Mouse (Mus musculus) MEL (cell line): ENCODE measurements around the gene Impdh1. TPM values are rescaled to one million over a fixed set of nuclear protein-coding genes. Genes with fewer than 3 reads are reported as not detected.

ENCODE experiments used
- DNase-seq: peaks from one replicate; pipeline ENCODE4 v3.0.0; 2011; ENCODE audit warnings: low read depth, low spot score
- H3K27ac ChIP-seq: 2 replicates; pipeline ENCODE4 v1.5.1; 2012; ENCODE audit warnings: low read depth, mild to moderate bottlenecking, control low read depth, low read length, moderate library complexity; ENCODE audit not compliant: control insufficient read depth
- H3K27me3 ChIP-seq, 2 experiments: fragments of 150-350 bp in 1 of 2; sonication (generic) in 1 of 2; 2 replicates each; pipeline ENCODE4 v1.6.1; 2012; ENCODE audit warnings: low read length in 2 of 2, mild to moderate bottlenecking in 2 of 2, improper control_type of control experiment in 1 of 2, moderate library complexity in 1 of 2; ENCODE audit not compliant: insufficient read depth in 2 of 2, control insufficient read depth in 1 of 2
- H3K36me3 ChIP-seq, 2 experiments: 2 replicates each; pipeline ENCODE4 v1.6.1; 2012 to 2014; ENCODE audit warnings: low read length in 2 of 2, improper control_type of control experiment in 1 of 2, inconsistent platforms in 1 of 2, mild to moderate bottlenecking in 1 of 2; ENCODE audit not compliant: insufficient read depth in 2 of 2, control insufficient read depth in 1 of 2
- H3K4me1 ChIP-seq, 2 experiments: fragments of 150-350 bp in 1 of 2; sonication (generic) in 1 of 2; 2 replicates each; pipeline ENCODE4 v1.6.1; 2012; ENCODE audit warnings: low read length in 2 of 2, improper control_type of control experiment in 1 of 2, mild to moderate bottlenecking in 1 of 2; ENCODE audit not compliant: insufficient read depth in 2 of 2, control insufficient read depth in 1 of 2
- H3K4me3 ChIP-seq, 2 experiments: fragments of 150-350 bp in 1 of 2; sonication (generic) in 1 of 2; 2 replicates each; pipeline ENCODE4 v1.5.1; 2012; ENCODE audit warnings: low read depth in 2 of 2, low read length in 2 of 2, mild to moderate bottlenecking in 2 of 2, moderate library complexity in 2 of 2, control low read depth in 1 of 2, improper control_type of control experiment in 1 of 2; ENCODE audit not compliant: control insufficient read depth in 1 of 2, insufficient read depth in 1 of 2
- H3K79me2 ChIP-seq: 2 replicates; pipeline ENCODE4 v1.6.1; 2012; ENCODE audit warnings: mild to moderate bottlenecking, low read length, moderate library complexity; ENCODE audit not compliant: control insufficient read depth, poor library complexity, insufficient read depth
- H3K9ac ChIP-seq: 2 replicates; pipeline ENCODE4 v1.6.1; 2012; ENCODE audit warnings: low read depth, mild to moderate bottlenecking, control low read depth, low read length, moderate library complexity; ENCODE audit not compliant: control insufficient read depth, poor library complexity, severe bottlenecking
- H3K9me3 ChIP-seq: fragments of 150-350 bp; sonication (generic); replicated peaks from 2 replicates; pipeline ENCODE4 v1.6.1; 2012; ENCODE audit warnings: mild to moderate bottlenecking, low read length, improper control_type of control experiment, moderate library complexity; ENCODE audit not compliant: insufficient read depth
- CHD2 ChIP-seq: IDR thresholded peaks from 2 replicates; pipeline ENCODE4 v1.6.1; 2011; ENCODE audit warnings: low read length, improper control_type of control experiment
- E2F4 ChIP-seq: IDR thresholded peaks from 2 replicates; pipeline ENCODE4 v1.6.1; 2011; ENCODE audit warnings: low read depth, low read length, improper control_type of control experiment, borderline replicate concordance
- ELF1 ChIP-seq: IDR thresholded peaks from 2 replicates; pipeline ENCODE4 v1.6.1; 2014; ENCODE audit warnings: low read depth, mild to moderate bottlenecking, inconsistent platforms, low read length, improper control_type of control experiment, moderate library complexity
- EP300 ChIP-seq, 2 experiments: IDR thresholded peaks; 2 replicates each; pipeline ENCODE4 v1.6.1; 2011; ENCODE audit warnings: improper control_type of control experiment in 2 of 2, low read length in 2 of 2, low read depth in 1 of 2, mild to moderate bottlenecking in 1 of 2
- ETS1 ChIP-seq: IDR thresholded peaks from 2 replicates; pipeline ENCODE4 v1.6.1; 2012; ENCODE audit warnings: low read depth, mild to moderate bottlenecking, inconsistent platforms, low read length, improper control_type of control experiment, moderate library complexity
- GABPA ChIP-seq: IDR thresholded peaks from 2 replicates; pipeline ENCODE4 v1.6.1; 2012; ENCODE audit warnings: low read depth, mild to moderate bottlenecking, inconsistent platforms, low read length, improper control_type of control experiment, moderate library complexity
- MAFK ChIP-seq: IDR thresholded peaks from 2 replicates; pipeline ENCODE4 v1.6.1; 2011; ENCODE audit warnings: low read depth, mild to moderate bottlenecking, low read length, improper control_type of control experiment, borderline replicate concordance
- MAX ChIP-seq: IDR thresholded peaks from 2 replicates; pipeline ENCODE4 v1.6.1; 2011; ENCODE audit warnings: low read length, improper control_type of control experiment
- MAZ ChIP-seq: IDR thresholded peaks from 2 replicates; pipeline ENCODE4 v1.6.1; 2012; ENCODE audit warnings: low read depth, mild to moderate bottlenecking, inconsistent platforms, low read length, improper control_type of control experiment
- MEF2A ChIP-seq: IDR thresholded peaks from 2 replicates; pipeline ENCODE4 v1.6.1; 2014; ENCODE audit warnings: low read depth, mild to moderate bottlenecking, inconsistent platforms, low read length, improper control_type of control experiment; ENCODE audit not compliant: poor library complexity, insufficient replicate concordance, severe bottlenecking; ENCODE audit errors: extremely low read depth
- MXI1 ChIP-seq: IDR thresholded peaks from 2 replicates; pipeline ENCODE4 v1.6.1; 2011; ENCODE audit warnings: mild to moderate bottlenecking, low read depth, low read length, improper control_type of control experiment
- MYB ChIP-seq: IDR thresholded peaks from 2 replicates; pipeline ENCODE4 v1.6.1; 2011; ENCODE audit warnings: mild to moderate bottlenecking, low read depth, low read length, improper control_type of control experiment
- MYC ChIP-seq: IDR thresholded peaks from 2 replicates; pipeline ENCODE4 v1.6.1; 2011; ENCODE audit warnings: low read depth, mild to moderate bottlenecking, low read length, improper control_type of control experiment, moderate library complexity
- NRF1 ChIP-seq: IDR thresholded peaks from 2 replicates; pipeline ENCODE4 v1.6.1; 2014; ENCODE audit warnings: low read depth, mild to moderate bottlenecking, inconsistent platforms, low read length, improper control_type of control experiment, moderate library complexity; ENCODE audit not compliant: poor library complexity, insufficient read depth, severe bottlenecking
- POLR2AphosphoS2 ChIP-seq: IDR thresholded peaks from 2 replicates; pipeline ENCODE4 v1.6.1; 2011; ENCODE audit warnings: low read length, improper control_type of control experiment
- RAD21 ChIP-seq: IDR thresholded peaks from 2 replicates; pipeline ENCODE4 v1.6.1; 2011; ENCODE audit warnings: mild to moderate bottlenecking, low read depth, low read length, improper control_type of control experiment
- RCOR1 ChIP-seq: IDR thresholded peaks from 2 replicates; pipeline ENCODE4 v1.6.1; 2012; ENCODE audit warnings: low read depth, mild to moderate bottlenecking, inconsistent platforms, low read length, improper control_type of control experiment
- SIN3A ChIP-seq: IDR thresholded peaks from 2 replicates; pipeline ENCODE4 v1.6.1; 2012; ENCODE audit warnings: low read length, improper control_type of control experiment, inconsistent platforms
- SMC3 ChIP-seq: IDR thresholded peaks from 2 replicates; pipeline ENCODE4 v1.6.1; 2011; ENCODE audit warnings: low read depth, low read length, improper control_type of control experiment
- TAL1 ChIP-seq: IDR thresholded peaks from 2 replicates; pipeline ENCODE4 v1.6.1; 2012; ENCODE audit warnings: mild to moderate bottlenecking, inconsistent platforms, low read length, moderate library complexity, mixed read lengths
- TCF12 ChIP-seq: IDR thresholded peaks from 2 replicates; pipeline ENCODE4 v1.6.1; 2014; ENCODE audit warnings: low read depth, mild to moderate bottlenecking, inconsistent platforms, low read length, improper control_type of control experiment, moderate library complexity
- ZC3H11A ChIP-seq: IDR thresholded peaks from 2 replicates; pipeline ENCODE4 v1.6.1; 2012; ENCODE audit warnings: low read depth, mild to moderate bottlenecking, inconsistent platforms, low read length, improper control_type of control experiment
- ZKSCAN1 ChIP-seq: IDR thresholded peaks from 2 replicates; pipeline ENCODE4 v1.6.1; 2012; ENCODE audit warnings: low read depth, mild to moderate bottlenecking, inconsistent platforms, low read length, improper control_type of control experiment, moderate library complexity
- ZNF384 ChIP-seq: IDR thresholded peaks from 2 replicates; pipeline ENCODE4 v1.6.1; 2012; ENCODE audit warnings: low read depth, mild to moderate bottlenecking, inconsistent platforms, low read length, improper control_type of control experiment
- polyA plus RNA-seq, 2 experiments: library from polyadenylated mRNA; stranded (reverse) in 1 of 2; unstranded in 1 of 2; fragments of >175 nt in 1 of 2; fragments of >200 nt in 1 of 2; gene quantifications; 2 replicates each; pipeline versions ENCODE4 v1.2.1 to v1.2.4; 2012; ENCODE audit warnings: low replicate concordance in 2 of 2, low read depth in 1 of 2; ENCODE audit not compliant: insufficient read length in 2 of 2, insufficient read depth in 1 of 2, missing spikeins in 1 of 2
- total RNA-seq: library from RNA; depleted of rRNA; stranded (reverse); fragments of 300-350 nt; gene quantifications from 2 replicates; pipeline ENCODE4 v1.2.3, GENCODE M21; 2012

Impdh1 gene
- total and polyA plus RNA-seq, 3 experiments = 15.3 to 55.1 TPM; not detected in 1

- H3K9me3 ChIP-seq = no peaks in the 10 kb centered on the region
- peak overlapping the region; percentile 56 for H3K9ac ChIP-seq
- no peaks in the 10 kb centered on the region for H3K4me1 ChIP-seq
- DNase-seq = peak; percentile 50
- peak overlapping the region; percentile 54 to 56 for H3K4me3 ChIP-seq
- H3K27me3 ChIP-seq = peaks cover 9 to 21% of the 10 kb centered on the region in 2 experiments
- no peaks in the 10 kb centered on the region for H3K36me3 ChIP-seq
- no peak overlapping the region for H3K27ac ChIP-seq
- no peaks in the 10 kb centered on the region for H3K79me2 ChIP-seq
- no peak for TF ChIP-seq MYC
- 0 out of 2 replicates have a peak, but pooled peaks have one; percentile 24 for TF ChIP-seq MXI1
These were observed 45.9 kb downstream of the Impdh1 start for GRCm38 (mm10) chr6:29170063-29170921.

GRCm38 (mm10) chr6:29169675-29170062 is 46.5 kb downstream of the Impdh1 start:
- TF ChIP-seq RCOR1 (no peak), SIN3A (no peak), ETS1 (no peak), NRF1 (no peak), MAFK (no peak), POLR2AphosphoS2 (no peak), CHD2 (no peak), MYB (no peak), SMC3 (no peak), ELF1 (no peak), EP300 (IDR thresholded peaks at IDR 0.05; ENCODE audit: low read depth in 1 of 2, low read length in 2 of 2) (no peak)
- TF ChIP-seq, all 39 proteins: peak for 0
- no peak for DNase-seq
- Histone ChIP-seq H3K9me3 (no peaks in the 10 kb centered on the region), H3K4me3 (no peak overlapping the region), H3K79me2 (no peaks in the 10 kb centered on the region), H3K36me3 (peaks cover 0 to 3% of the 10 kb centered on the region in 2 experiments; a peak in 1 of 4 replicates), H3K4me1 (no peaks in the 10 kb centered on the region), H3K27ac (no peak overlapping the region), H3K27me3 (peaks cover 9 to 21% of the 10 kb centered on the region in 2 experiments), H3K9ac (no peak overlapping the region)

GRCm38 (mm10) chr6:29168871-29169270 is 47.3 kb downstream of the Impdh1 start:
- peaks cover 9 to 18% of the 10 kb centered on the region in 2 experiments for H3K27me3 ChIP-seq
- H3K9ac ChIP-seq = no peak overlapping the region
- no peaks in the 10 kb centered on the region for H3K9me3 ChIP-seq
- no peak overlapping the region for H3K27ac ChIP-seq
- no peaks in the 10 kb centered on the region for H3K4me1 ChIP-seq
- DNase-seq = no peak
- peaks cover 6% of the 10 kb centered on the region for H3K79me2 ChIP-seq
- no peak overlapping the region for H3K4me3 ChIP-seq
- TF ChIP-seq GABPA = no peak
- TF ChIP-seq MEF2A = no peak
- no peak for TF ChIP-seq MAZ
- no peak for TF ChIP-seq TCF12
- TF ChIP-seq ELF1 = no peak
- TF ChIP-seq ZC3H11A = no peak
- no peak for TF ChIP-seq TAL1
- no peak for TF ChIP-seq ZKSCAN1
- TF ChIP-seq RAD21 = no peak
- no peak for TF ChIP-seq ZNF384
- no peak for TF ChIP-seq E2F4
- TF ChIP-seq MAX = no peak
- H3K36me3 ChIP-seq = peaks cover 0 to 3% of the 10 kb centered on the region in 2 experiments; a peak in 1 of 4 replicates
